Mouse (Mus musculus) midbrain, embryonic 14.5 days (tissue): Measurements from ENCODE around the gene Fbxl17. TPM values are rescaled to one million over a fixed set of nuclear protein-coding genes. Genes with fewer than 3 reads are reported as not detected.

Experiments used
- ATAC-seq: fragments of 200-750 bp; cut with Nextera tagmentation; 2 replicates; pipeline ENCODE4 v1.8.0; 2017; ENCODE audit warnings: moderate number of reproducible peaks, moderate library complexity; ENCODE audit not compliant: low FRiP score, low TSS enrichment
- DNase-seq: peaks from one replicate; pipeline ENCODE4 v3.0.0-alpha.2; 2015
- H3K27ac ChIP-seq: fragments of 300-500 bp; sonication (generic); replicated peaks from 2 replicates; pipeline ENCODE4 v1.5.1; 2014; ENCODE audit warnings: mild to moderate bottlenecking, low read depth, low read length, moderate library complexity
- H3K27me3 ChIP-seq: fragments of 300-500 bp; sonication (generic); 2 replicates; pipeline ENCODE4 v1.6.1; 2014; ENCODE audit warnings: low read length, control low read depth, mixed read lengths; ENCODE audit not compliant: control insufficient read depth, insufficient read depth
- H3K36me3 ChIP-seq: fragments of 300-500 bp; sonication (generic); 2 replicates; pipeline ENCODE4 v1.6.1; 2014; ENCODE audit warnings: low read length, control low read depth; ENCODE audit not compliant: control insufficient read depth, insufficient read depth
- H3K4me1 ChIP-seq: fragments of 300-500 bp; sonication (generic); 2 replicates; pipeline ENCODE4 v1.6.1; 2014; ENCODE audit warnings: mild to moderate bottlenecking, antibody characterized with exemption, low read length, control low read depth; ENCODE audit not compliant: control insufficient read depth, insufficient read depth
- H3K4me2 ChIP-seq: fragments of 300-500 bp; sonication (generic); 2 replicates; pipeline ENCODE4 v1.6.1; 2014; ENCODE audit warnings: mild to moderate bottlenecking, low read length, moderate library complexity
- H3K4me3 ChIP-seq: fragments of 300-500 bp; sonication (generic); replicated peaks from 2 replicates; pipeline ENCODE4 v1.5.1; 2014; ENCODE audit warnings: low read depth, low read length
- H3K9ac ChIP-seq: fragments of 300-500 bp; sonication (generic); replicated peaks from 2 replicates; pipeline ENCODE4 v1.6.1; 2014; ENCODE audit warnings: mild to moderate bottlenecking, low read length, moderate library complexity
- H3K9me3 ChIP-seq: fragments of 300-500 bp; sonication (generic); 2 replicates; pipeline ENCODE4 v1.6.1; 2016; ENCODE audit warnings: low read length, control low read depth, mixed read lengths; ENCODE audit not compliant: control insufficient read depth
- whole genome bisulfite sequencing: fragments of 180-500 bp; shearing (Covaris S2); extraction: QIAGEN DNeasy Blood & Tissue Kit; methylation state at CpG from one replicate; pipeline ENCODE4 v1.1.7; 2014; 5-methylcytosine and 5-hydroxymethylcytosine counted together
- polyA plus RNA-seq: library from polyadenylated mRNA; unstranded; fragments of >200 nt; fragmentation: Nextera tagmentation; extraction: Ambion mirVana; gene quantifications from 2 replicates; pipeline ENCODE4 v1.2.1, GENCODE M21; 2014

The Fbxl17 gene
- polyA plus RNA-seq, 1 experiment from 2014 or later = 53.5 TPM

DNA sequence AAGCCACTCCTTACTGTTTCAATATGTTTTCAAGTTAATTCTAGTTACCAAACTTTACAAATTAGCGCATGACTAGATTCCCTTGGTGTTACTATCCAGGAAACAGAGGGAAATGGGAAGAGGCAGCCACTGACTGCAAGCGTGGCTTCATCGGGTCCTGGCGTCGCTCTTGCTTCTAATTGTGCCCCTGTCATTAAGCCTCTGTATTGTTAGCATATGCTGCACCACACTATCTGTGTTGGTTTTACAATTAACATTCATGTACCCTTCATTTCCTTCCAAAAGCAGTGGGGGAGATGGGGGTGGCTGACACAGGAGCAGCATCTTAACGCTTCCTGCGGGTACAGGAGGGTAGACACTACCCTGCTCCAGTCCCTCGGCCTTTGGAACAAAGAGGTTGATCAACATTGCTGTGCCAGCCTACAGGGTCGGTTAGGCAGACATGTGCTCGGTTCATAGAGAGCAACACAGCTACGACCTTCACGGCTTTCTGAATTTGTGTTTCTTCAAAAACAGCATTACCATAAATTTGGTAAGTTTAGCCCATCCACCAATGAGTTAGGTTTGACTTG, 197.9 kb downstream of the Fbxl17 start:
- peak; percentile 8 for DNase-seq
- peaks cover 6% of the 10 kb centered on the region for H3K4me1 ChIP-seq
- 36% methylated on average over 12 of the region's 12 CpGs for WGBS

DNA sequence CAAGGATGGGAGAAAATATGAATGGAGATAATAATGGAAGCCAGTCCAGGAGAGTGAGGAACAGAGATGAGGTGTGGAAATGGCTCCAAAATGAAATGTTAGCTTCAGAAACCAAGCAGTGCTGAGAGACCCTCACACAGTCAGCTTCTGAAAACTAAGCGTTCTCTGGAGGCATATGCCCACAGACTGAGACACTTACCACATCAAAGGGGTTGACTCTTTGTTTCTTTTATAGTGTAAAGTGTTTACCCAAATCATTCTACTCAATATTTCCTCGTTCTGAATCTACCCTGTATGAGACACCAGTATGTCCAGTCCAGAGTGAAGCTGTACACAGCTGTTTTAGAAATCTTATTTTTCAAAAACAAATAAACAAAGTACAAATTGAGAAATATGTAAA, 204.3 kb downstream of the Fbxl17 start:
- DNase-seq (no peak), ATAC-seq (no peak)
- Histone ChIP-seq H3K36me3 (no peaks in the 10 kb centered on the region), H3K27ac (no peak overlapping the region), H3K4me2 (no peak overlapping the region), H3K4me3 (no peak overlapping the region), H3K9me3 (no peaks in the 10 kb centered on the region), H3K27me3 (no peaks in the 10 kb centered on the region), H3K9ac (no peak overlapping the region), H3K4me1 (peaks cover 4% of the 10 kb centered on the region; the same call in 1 of the 2 replicates)
- 49% methylated on average over 2 of the region's 2 CpGs for WGBS

More for the DNA sequence above, 197.9 kb downstream of the Fbxl17 start:
- no peaks in the 10 kb centered on the region for H3K9me3 ChIP-seq
- H3K9ac ChIP-seq = no peak overlapping the region
- H3K4me2 ChIP-seq = no peak overlapping the region
- ATAC-seq = peak; percentile 40; the same call in 1 of the 2 replicates
- H3K4me3 ChIP-seq = no peak overlapping the region
- H3K27ac ChIP-seq = no peak overlapping the region
- no peaks in the 10 kb centered on the region for H3K36me3 ChIP-seq
- no peaks in the 10 kb centered on the region for H3K27me3 ChIP-seq

DNA sequence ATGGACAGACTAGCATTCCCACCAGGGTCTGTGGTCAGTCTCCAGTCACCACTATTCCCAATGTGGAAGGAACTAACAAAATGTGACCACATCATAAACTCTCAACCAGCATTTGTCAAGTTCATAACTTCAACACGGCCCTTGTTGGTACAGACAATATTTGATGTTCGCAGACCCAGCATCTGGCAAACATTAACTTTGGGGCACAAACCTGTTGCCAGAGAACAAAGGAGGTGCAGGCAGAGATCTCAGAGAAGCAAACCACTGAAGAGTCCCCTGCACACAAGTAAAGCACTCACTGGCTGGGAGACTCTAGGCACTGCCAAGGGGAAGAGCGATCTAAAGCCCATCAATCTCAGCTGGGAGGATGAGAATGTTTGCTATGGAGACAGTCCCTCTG, 204.9 kb downstream of the Fbxl17 start:
- Histone ChIP-seq H3K27me3 (no peaks in the 10 kb centered on the region), H3K36me3 (no peaks in the 10 kb centered on the region), H3K9me3 (no peaks in the 10 kb centered on the region), H3K4me1 (peaks cover 4% of the 10 kb centered on the region; the same call in 1 of the 2 replicates), H3K4me3 (no peak overlapping the region), H3K4me2 (no peak overlapping the region), H3K27ac (no peak overlapping the region), H3K9ac (no peak overlapping the region)
- DNase-seq = no peak
- 66% methylated on average over 3 of the region's 3 CpGs for WGBS
- ATAC-seq = no peak

DNA sequence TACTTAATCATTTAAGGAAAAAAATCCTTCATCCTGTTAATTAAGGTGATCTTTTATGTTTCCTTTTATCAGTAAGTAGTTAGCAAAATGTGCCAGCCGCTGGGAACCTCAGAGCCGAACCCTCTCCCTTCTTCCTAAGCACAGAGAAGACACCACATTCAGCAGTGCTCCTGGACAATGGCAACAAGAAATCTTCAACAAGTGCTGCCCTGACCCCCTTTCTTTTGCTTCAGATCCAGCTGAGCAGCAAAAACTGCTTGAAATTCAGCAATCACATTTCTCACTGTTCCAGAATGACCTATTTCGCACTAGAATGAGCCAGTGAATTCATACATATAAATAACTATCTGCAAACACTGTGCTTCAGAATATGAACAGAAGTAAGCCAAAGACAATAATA, 205.8 kb downstream of the Fbxl17 start:
- no peaks in the 10 kb centered on the region for H3K9me3 ChIP-seq
- H3K4me2 ChIP-seq = no peak overlapping the region
- no peak overlapping the region for H3K4me3 ChIP-seq
- H3K9ac ChIP-seq = no peak overlapping the region
- DNase-seq (peak; percentile 44), ATAC-seq (no peak)
- H3K27me3 ChIP-seq = no peaks in the 10 kb centered on the region
- no peak overlapping the region for H3K27ac ChIP-seq
- WGBS = 12% methylated on average over 3 of the region's 3 CpGs
- H3K4me1 ChIP-seq = peaks cover 4% of the 10 kb centered on the region; the same call in 1 of the 2 replicates
- no peaks in the 10 kb centered on the region for H3K36me3 ChIP-seq

DNA sequence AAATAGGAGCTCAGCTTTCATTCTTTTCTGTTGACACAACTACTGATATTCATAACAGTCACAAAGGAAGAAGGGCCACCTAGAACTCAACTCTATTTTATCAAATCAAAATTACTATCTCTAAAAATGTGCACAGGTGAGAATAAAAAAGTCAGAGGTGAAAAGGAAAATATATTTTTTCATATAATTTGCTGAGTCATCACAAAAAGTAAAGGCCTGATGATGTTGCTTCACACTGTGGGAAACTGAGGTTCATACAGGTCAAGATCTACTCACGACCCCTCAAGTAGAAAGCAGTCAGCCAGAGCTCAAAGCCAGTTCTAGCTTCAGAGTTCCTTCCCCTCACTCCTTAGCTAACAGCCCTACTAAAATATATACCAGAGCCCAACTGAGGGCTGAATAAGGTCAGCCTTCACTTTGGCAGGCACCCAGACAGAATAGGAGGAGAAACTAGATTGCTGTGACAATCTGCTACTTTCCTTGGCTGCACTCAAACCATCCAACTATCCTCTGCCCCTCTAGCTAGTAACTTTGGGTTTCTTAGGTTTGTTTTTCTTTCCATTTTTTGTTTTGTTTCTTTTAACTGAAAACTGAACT, 210.4 kb downstream of the Fbxl17 start:
- Histone ChIP-seq H3K36me3 (no peaks in the 10 kb centered on the region), H3K4me1 (peaks cover 13% of the 10 kb centered on the region), H3K4me2 (no peak overlapping the region), H3K27me3 (no peaks in the 10 kb centered on the region), H3K27ac (no peak overlapping the region), H3K4me3 (no peak overlapping the region), H3K9ac (no peak overlapping the region), H3K9me3 (no peaks in the 10 kb centered on the region)
- ATAC-seq = no peak
- 95% methylated on average over 1 of the region's 1 CpGs for WGBS
- no peak for DNase-seq

DNA sequence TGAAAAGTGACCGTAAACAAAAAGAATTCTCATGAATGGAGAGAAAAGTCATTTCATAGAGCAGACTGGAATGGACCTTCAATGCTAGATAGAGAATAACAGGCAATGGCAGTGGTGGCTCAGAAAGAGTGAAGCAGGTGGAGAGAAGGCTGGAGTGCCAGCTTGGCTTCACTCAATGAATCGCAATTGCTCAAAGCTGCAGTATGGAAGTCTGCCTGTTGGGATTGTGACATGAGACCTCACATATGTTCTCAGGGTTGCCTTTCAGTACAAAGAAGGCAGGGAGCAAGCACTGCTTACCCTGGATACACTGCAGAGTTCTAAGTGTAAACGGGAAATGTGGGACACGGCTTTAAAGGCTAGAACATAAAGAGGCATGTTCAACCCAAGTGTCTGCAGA, 211.0 kb downstream of the Fbxl17 start:
- H3K4me1 ChIP-seq = peaks cover 13% of the 10 kb centered on the region
- no peak overlapping the region for H3K4me3 ChIP-seq
- H3K36me3 ChIP-seq = no peaks in the 10 kb centered on the region
- no peak overlapping the region for H3K27ac ChIP-seq
- no peak overlapping the region for H3K9ac ChIP-seq
- WGBS = 95% methylated on average over 4 of the region's 4 CpGs
- no peak overlapping the region for H3K4me2 ChIP-seq
- DNase-seq (no peak), ATAC-seq (no peak)
- H3K27me3 ChIP-seq = no peaks in the 10 kb centered on the region
- no peaks in the 10 kb centered on the region for H3K9me3 ChIP-seq

DNA sequence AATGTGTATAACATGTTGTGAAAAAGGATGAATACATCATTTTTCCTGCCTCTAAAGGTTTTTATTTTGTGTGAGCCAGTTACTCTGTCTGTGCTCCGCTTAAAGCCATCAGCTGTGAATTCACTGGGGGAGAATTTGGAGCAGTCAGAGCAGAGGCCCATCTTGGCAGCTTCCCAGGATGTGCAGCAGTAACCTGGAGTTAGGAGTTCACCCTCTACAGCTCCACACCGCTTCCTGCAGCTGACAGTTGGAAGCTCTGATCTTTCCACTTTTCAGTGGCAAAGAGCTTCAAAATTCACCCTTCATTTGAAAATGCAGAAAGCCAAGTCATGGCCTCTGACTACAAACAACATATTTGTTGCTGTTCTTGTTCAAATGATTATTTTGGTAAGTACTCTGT, 212.4 kb downstream of the Fbxl17 start:
- ATAC-seq = no peak
- Histone ChIP-seq H3K9me3 (no peaks in the 10 kb centered on the region), H3K4me1 (peaks cover 9% of the 10 kb centered on the region), H3K27ac (no peak overlapping the region), H3K36me3 (no peaks in the 10 kb centered on the region), H3K27me3 (no peaks in the 10 kb centered on the region), H3K4me2 (no peak overlapping the region), H3K4me3 (no peak overlapping the region), H3K9ac (no peak overlapping the region)
- DNase-seq = peak; percentile 58
- WGBS = 58% methylated on average over 2 of the region's 2 CpGs

DNA sequence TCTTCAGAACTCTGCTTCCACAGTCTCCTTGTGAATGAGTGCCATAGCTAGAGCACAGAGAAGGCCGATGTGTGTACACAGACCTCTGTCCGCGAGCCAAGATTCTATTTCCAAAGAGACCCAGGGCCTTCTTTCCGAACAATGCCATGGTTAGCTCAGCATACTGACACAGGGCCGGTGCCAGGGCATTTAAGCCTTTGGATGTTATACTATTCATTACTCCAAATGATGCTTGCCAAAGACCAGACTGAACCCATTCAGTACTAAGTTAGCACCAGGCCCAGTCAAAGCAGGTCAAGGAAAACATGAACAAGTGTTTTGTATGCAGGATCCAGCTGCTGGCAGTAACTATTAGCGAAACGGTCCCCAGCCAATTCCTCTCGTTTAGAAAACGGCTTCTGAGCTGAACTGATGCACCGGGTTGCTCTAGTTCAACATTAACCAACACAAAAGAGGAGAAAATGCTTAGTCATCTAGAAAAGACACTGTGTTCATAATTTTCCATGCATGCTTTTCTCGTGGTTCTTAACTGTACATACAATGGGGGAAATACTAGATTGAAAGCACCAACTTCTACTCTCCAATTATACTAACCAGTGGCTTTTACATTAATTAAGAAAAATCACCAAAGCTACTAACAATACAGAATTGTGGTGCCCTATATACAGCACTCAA, 214.4 kb downstream of the Fbxl17 start:
- peak overlapping the region; percentile 38; the same call in 1 of the 2 replicates for H3K27ac ChIP-seq
- H3K4me3 ChIP-seq = no peak overlapping the region
- no peaks in the 10 kb centered on the region for H3K36me3 ChIP-seq
- no peaks in the 10 kb centered on the region for H3K9me3 ChIP-seq
- DNase-seq (peak; percentile 78), ATAC-seq (peak; percentile 55; the same call in 1 of the 2 replicates)
- H3K27me3 ChIP-seq = no peaks in the 10 kb centered on the region
- H3K4me1 ChIP-seq = peaks cover 9% of the 10 kb centered on the region
- 49% methylated on average over 11 of the region's 11 CpGs for WGBS
- no peak overlapping the region for H3K4me2 ChIP-seq
- no peak overlapping the region for H3K9ac ChIP-seq

DNA sequence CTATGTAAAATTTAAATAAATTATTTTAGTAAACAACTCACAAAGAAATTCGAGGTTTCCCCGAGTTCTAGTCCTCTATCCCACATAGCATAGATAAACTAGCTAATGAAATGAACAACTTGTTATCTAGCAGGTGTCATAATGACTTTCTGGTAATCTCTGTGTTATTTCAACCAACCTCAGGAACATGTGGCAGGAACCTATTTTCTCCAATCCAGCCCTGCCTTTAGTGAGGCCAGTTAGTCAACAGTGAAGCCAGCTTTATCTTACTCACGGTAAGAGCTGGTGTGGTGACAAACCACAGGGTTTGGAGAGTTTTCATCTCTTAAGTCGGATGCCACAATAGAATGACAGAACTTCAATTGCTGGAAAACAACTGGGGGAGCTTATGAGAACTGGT, 215.7 kb downstream of the Fbxl17 start:
- Histone ChIP-seq H3K9me3 (no peaks in the 10 kb centered on the region), H3K27ac (no peak overlapping the region), H3K9ac (no peak overlapping the region), H3K4me1 (peaks cover 9% of the 10 kb centered on the region), H3K4me2 (no peak overlapping the region), H3K27me3 (no peaks in the 10 kb centered on the region), H3K4me3 (no peak overlapping the region), H3K36me3 (no peaks in the 10 kb centered on the region)
- no peak for ATAC-seq
- 90% methylated on average over 4 of the region's 4 CpGs for WGBS
- DNase-seq = no peak
